Mouse (Mus musculus) liver, postnatal 0 days (tissue): Measurements from ENCODE around the gene Ift20. TPM values are rescaled to one million over a fixed set of nuclear protein-coding genes. Genes with fewer than 3 reads are reported as not detected.

Experiments
- ATAC-seq: fragments of 200-750 bp; cut with Nextera tagmentation; 2 replicates; pipeline ENCODE4 v1.8.0; 2017; ENCODE audit warnings: mild to moderate bottlenecking, moderate library complexity
- DNase-seq: peaks from one replicate; pipeline ENCODE4 v3.0.0-alpha.2; 2016
- H3K27ac ChIP-seq: fragments of 300-500 bp; sonication (generic); 2 replicates; pipeline ENCODE4 v1.5.1; 2014; ENCODE audit warnings: antibody characterized with exemption, moderate library complexity, mild to moderate bottlenecking, low read depth
- H3K27me3 ChIP-seq: fragments of 300-500 bp; sonication (generic); 2 replicates; pipeline ENCODE4 v1.6.1; 2014; ENCODE audit warnings: low read length, control low read depth, mixed read lengths; ENCODE audit not compliant: insufficient read depth
- H3K36me3 ChIP-seq: fragments of 300-500 bp; sonication (generic); replicated peaks from 2 replicates; pipeline ENCODE4 v1.6.1; 2014; ENCODE audit warnings: mild to moderate bottlenecking, control low read depth, low read length, moderate library complexity, mixed read lengths; ENCODE audit not compliant: insufficient read depth
- H3K4me1 ChIP-seq: fragments of 300-500 bp; sonication (generic); 2 replicates; pipeline ENCODE4 v1.6.1; 2014; ENCODE audit warnings: antibody characterized with exemption, mild to moderate bottlenecking, control low read depth; ENCODE audit not compliant: insufficient read depth
- H3K4me2 ChIP-seq: fragments of 300-500 bp; sonication (generic); 2 replicates; pipeline ENCODE4 v1.6.1; 2014; ENCODE audit warnings: low read depth, mild to moderate bottlenecking, low read length, moderate library complexity, mixed read lengths
- H3K4me3 ChIP-seq: fragments of 300-500 bp; sonication (generic); 2 replicates; pipeline ENCODE4 v1.5.1; 2014; ENCODE audit warnings: low read depth, low read length
- H3K9ac ChIP-seq: fragments of 300-500 bp; sonication (generic); replicated peaks from 2 replicates; pipeline ENCODE4 v1.6.1; 2014; ENCODE audit warnings: mild to moderate bottlenecking, moderate library complexity
- H3K9me3 ChIP-seq: fragments of 300-500 bp; sonication (generic); 2 replicates; pipeline ENCODE4 v1.6.1; 2016; ENCODE audit warnings: mild to moderate bottlenecking, control low read depth, low read length, mixed read lengths
- CTCF ChIP-seq: sonication (generic); IDR thresholded peaks from 2 replicates; pipeline ENCODE4 v1.5.1; 2016; ENCODE audit warnings: antibody characterized with exemption, low read depth
- EP300 ChIP-seq: IDR thresholded peaks from 2 replicates; pipeline ENCODE4 v1.6.1; 2016; ENCODE audit warnings: antibody characterized with exemption, low read depth, mild to moderate bottlenecking
- WGBS: fragments of 180-500 bp; shearing (Covaris S2); extraction: QIAGEN DNeasy Blood & Tissue Kit; methylation state at CpG from one replicate; pipeline ENCODE4 v1.1.7; 2014; ENCODE audit not compliant: insufficient replicate concordance; 5-methylcytosine and 5-hydroxymethylcytosine counted together
- polyA plus RNA-seq: library from polyadenylated mRNA; unstranded; fragments of >200 nt; fragmentation: Nextera tagmentation; extraction: Ambion mirVana; gene quantifications from 2 replicates; pipeline ENCODE4 v1.2.1, GENCODE M21; 2015

Ift20 gene
- polyA plus RNA-seq, 1 experiment from 2014 or later: 85.1 TPM

- Histone ChIP-seq H3K4me1 (peaks cover 27% of the 10 kb centered on the region), H3K27ac (no peak overlapping the region), H3K27me3 (no peaks in the 10 kb centered on the region), H3K36me3 (peaks cover 29% of the 10 kb centered on the region), H3K9ac (no peak overlapping the region), H3K4me2 (no peak overlapping the region), H3K4me3 (no peak overlapping the region), H3K9me3 (no peaks in the 10 kb centered on the region)
- TF ChIP-seq EP300: no peak
- peak; percentile 64 for TF ChIP-seq CTCF
- ATAC-seq (no peak), DNase-seq (no peak)
- WGBS: 70% methylated on average over 5 of the region's 5 CpGs
Measured at GRCm38 (mm10) chr11:78509148-78509547, 27.0 kb upstream of the Ift20 start.

GRCm38 (mm10) chr11:78512025-78512957, 23.9 kb upstream of the Ift20 start, which contains the start of the genes Tmem199 and Poldip2:
TSS of gene Tmem199 (minus strand) at chr11:78512172.
TSS of gene Poldip2 (plus strand) at chr11:78512193.
- Histone ChIP-seq H3K27ac (peak within 1 kb of the TSS; percentile 92), H3K36me3 (peaks cover 39% of the 10 kb centered on the region), H3K27me3 (no peaks in the 10 kb centered on the region), H3K9me3 (no peaks in the 10 kb centered on the region), H3K4me2 (peak within 1 kb of the TSS; percentile 94), H3K4me1 (peaks cover 27% of the 10 kb centered on the region), H3K4me3 (peak within 1 kb of the TSS; percentile 94), H3K9ac (peak within 1 kb of the TSS; percentile 96)
- under 1% methylated on average over 59 of the region's 67 CpGs for WGBS
- ATAC-seq (peak; percentile 98), DNase-seq (peak; percentile 94)
- TF ChIP-seq CTCF (no peak), EP300 (no peak)

GRCm38 (mm10) chr11:78513106-78513790, 22.9 kb upstream of the Ift20 start:
- H3K36me3 ChIP-seq: peaks cover 38% of the 10 kb centered on the region

GRCm38 (mm10) chr11:78515549-78516325, 20.4 kb upstream of the Ift20 start:
- Histone ChIP-seq H3K4me2 (no peak overlapping the region), H3K27ac (no peak overlapping the region), H3K4me3 (no peak overlapping the region), H3K9ac (no peak overlapping the region), H3K36me3 (peaks cover 42% of the 10 kb centered on the region), H3K9me3 (no peaks in the 10 kb centered on the region), H3K27me3 (no peaks in the 10 kb centered on the region), H3K4me1 (peaks cover 27% of the 10 kb centered on the region)
- DNase-seq: no peak
- TF ChIP-seq CTCF: peak; percentile 62
- no peak for TF ChIP-seq EP300
- WGBS: 55% methylated on average over 2 of the region's 2 CpGs
- ATAC-seq: no peak

More at GRCm38 (mm10) chr11:78513106-78513790, 22.9 kb upstream of the Ift20 start:
- H3K9me3 ChIP-seq: no peaks in the 10 kb centered on the region
- peak overlapping the region; percentile 94 for H3K4me3 ChIP-seq
- peak overlapping the region; percentile 96 for H3K9ac ChIP-seq
- no peaks in the 10 kb centered on the region for H3K27me3 ChIP-seq
- ATAC-seq (no peak), DNase-seq (no peak)
- H3K27ac ChIP-seq: 0 out of 2 replicates have a peak overlapping the region, but pooled peaks have one; percentile 7
- TF ChIP-seq EP300 (no peak), CTCF (no peak)
- H3K4me2 ChIP-seq: peak overlapping the region; percentile 94
- peaks cover 27% of the 10 kb centered on the region for H3K4me1 ChIP-seq
- 78% methylated on average over 3 of the region's 3 CpGs for WGBS

GRCm38 (mm10) chr11:78518931-78519330, 17.2 kb upstream of the Ift20 start:
- 90% methylated on average over 10 of the region's 10 CpGs for WGBS
- Histone ChIP-seq H3K27ac (no peak overlapping the region), H3K4me2 (no peak overlapping the region), H3K9ac (no peak overlapping the region), H3K36me3 (peaks cover 70% of the 10 kb centered on the region), H3K4me3 (no peak overlapping the region), H3K4me1 (peaks cover 2% of the 10 kb centered on the region; the same call in 1 of the 2 replicates), H3K27me3 (no peaks in the 10 kb centered on the region), H3K9me3 (no peaks in the 10 kb centered on the region)
- no peak for TF ChIP-seq EP300
- TF ChIP-seq CTCF: no peak
- no peak for DNase-seq
- ATAC-seq: no peak
